Mouse (Mus musculus) monocyte, adult 59 days (primary cell): ENCODE data around the gene Nlgn2. TPM values are rescaled to one million over a fixed set of nuclear protein-coding genes. Genes with fewer than 3 reads are reported as not detected.

Experiments
- total RNA-seq, 2 experiments: library from RNA; stranded (reverse); gene quantifications; one replicate each; pipeline ENCODE4 v1.2.4; 2023

The Nlgn2 gene
- total RNA-seq, result 1 to 10 TPM; 1.9 to 2.6 TPM

DNA sequence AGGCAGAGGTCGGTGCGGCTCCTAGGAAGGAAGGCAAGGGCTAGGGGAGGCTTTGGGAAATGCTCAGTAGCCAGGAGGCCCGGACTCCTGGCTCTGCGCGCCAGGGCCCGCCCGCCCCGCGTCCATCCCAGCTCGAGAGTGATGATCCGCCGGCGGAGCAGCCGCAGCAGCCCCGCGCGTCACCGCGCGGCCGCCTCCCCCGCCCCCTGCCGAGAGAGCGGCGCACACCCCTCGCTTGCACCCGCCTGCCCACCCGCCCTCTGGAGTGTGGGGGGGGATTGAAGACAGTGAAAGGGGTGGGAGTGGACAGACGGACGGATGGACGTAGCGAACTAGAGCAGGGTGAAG is at the start of gene Nlgn2:
Gene Nlgn2 (minus strand): TSS at position 181 of the 348 bp plus-strand sequence.

DNA sequence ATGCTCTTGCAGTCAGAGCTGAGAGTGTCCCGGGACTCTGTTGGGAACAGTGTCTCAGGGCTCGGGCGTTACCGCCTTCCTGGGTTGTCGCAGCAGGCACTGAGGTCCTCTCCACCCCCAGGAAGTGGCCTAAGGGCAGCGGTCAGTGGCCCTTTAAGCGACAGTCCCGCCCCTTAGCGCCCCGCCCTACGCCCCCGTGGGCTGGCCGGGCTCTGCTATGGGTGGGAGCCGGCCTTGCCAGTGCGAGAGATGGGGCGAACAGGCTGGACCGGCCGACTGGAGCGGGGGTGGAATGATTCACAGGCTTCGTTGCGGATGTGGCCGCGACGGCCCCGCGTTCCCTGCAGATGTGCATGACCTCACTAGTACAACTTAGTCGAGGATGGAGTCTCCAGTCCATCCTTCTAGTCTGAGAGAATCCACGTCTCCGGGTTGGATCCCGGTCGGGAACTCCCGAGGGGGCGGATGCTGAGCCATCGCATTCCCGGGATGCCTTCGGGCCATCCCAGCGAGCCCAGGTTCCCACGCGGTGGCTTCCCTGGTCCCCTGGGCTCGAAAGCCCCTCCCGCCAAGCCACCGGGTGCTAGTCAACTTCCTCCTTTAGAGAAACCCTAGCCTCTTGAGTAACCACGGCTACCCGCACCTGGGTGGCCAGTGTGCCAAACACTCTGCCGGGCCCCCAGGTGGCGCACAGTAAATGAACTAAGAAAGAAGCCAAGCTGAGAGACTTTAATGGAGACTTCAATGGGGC is 43.4 kb upstream of the Nlgn2 start, which contains the start of gene Kctd11:
Gene Kctd11 (minus strand): TSS at position 554 of the 751 bp plus-strand sequence.

DNA sequence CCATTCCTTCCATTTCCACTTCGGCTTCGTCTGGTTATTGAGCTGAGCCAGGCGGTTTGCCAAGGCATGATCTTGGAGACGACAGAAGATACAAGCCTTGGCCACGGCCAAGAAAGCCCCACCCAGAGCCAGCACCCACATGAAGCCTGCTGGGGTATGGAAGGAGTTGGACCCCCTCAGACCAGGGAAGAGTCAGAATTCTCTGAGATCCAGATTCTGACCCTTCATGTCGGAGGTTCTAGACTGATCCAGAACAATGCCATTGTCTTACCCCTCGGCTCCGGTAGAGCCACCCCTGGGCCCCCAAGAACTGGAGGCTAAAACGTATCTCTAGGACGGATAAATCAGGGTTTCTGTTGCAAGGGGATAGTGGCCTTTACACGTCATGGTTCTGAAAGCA is 40.3 kb upstream of the Nlgn2 start, which contains the start of gene Tmem95:
Gene Tmem95 (minus strand): TSS at position 141 of the 400 bp plus-strand sequence.

DNA sequence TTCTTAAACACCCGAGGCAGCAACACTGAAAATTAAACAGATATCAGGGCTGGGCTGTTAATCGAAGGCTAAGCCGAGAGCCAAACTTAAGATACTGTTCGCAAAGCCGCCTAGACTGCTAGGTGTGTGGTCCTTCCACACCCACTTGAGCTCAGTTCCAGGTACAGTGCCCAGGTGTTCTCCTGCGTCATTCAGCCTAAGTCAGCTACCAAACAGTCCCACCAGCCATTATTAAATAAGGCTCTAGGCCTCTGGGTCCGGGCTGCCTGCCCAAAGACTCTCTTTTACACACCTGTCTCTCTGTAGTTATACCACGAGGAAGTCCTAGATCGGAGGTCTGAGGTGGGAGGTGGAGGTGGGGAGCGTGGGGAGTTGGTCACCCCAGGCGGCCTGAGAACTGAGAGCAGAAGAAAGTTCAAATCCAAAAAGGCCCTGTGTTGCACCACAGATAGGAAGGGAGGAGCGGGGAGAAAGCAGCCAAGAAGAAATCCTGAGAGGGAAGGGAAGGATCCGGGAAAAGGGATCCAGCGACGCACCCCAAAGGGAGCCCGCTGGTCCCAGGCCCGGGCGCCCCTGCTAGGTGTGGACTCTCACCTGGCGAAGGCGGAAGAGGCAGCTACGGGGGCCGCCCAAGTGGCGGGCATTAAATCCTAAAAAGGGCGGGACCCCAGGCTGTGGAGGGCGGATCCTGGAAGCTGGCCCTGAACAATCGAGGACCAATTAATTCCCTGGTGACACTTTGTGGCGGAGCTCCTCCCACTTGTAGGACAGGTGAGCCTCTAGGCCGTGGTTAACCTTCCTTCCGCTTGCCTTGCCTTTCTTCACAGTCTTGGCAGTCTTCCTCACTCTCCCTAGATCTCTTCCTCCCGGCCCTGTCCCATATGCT is 20.8 kb upstream of the Nlgn2 start, which contains the start of gene Tnk1:
Gene Tnk1 (minus strand): TSS at position 618 of the 886 bp plus-strand sequence.

DNA sequence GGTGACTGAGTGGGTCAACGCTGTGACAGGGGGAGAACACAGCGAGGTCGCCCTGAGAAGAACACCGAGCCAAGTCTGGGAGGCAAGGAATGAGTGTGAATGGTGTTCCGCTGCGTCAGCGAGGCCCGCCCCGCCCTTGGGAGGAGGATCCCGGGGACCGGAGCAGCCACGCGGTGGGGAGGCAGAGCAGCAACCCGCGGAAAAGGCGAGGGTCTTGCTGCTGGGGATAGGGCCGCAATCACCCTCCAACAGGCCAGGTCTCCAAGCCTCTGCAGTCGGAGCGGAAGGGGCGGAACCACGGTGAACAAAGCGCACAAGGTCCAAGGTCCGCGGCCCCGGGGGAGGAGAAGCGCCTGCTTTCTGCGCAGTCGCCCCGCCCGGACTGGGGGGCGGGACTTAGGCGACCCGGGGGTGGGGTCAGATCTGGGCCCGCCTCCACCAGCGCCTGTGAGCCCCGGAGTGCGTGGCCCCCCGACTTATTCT is 8.7 kb upstream of the Nlgn2 start, which contains the start of gene Plscr3:
Gene Plscr3 (plus strand): TSS at position 179 of the 483 bp plus-strand sequence.

DNA sequence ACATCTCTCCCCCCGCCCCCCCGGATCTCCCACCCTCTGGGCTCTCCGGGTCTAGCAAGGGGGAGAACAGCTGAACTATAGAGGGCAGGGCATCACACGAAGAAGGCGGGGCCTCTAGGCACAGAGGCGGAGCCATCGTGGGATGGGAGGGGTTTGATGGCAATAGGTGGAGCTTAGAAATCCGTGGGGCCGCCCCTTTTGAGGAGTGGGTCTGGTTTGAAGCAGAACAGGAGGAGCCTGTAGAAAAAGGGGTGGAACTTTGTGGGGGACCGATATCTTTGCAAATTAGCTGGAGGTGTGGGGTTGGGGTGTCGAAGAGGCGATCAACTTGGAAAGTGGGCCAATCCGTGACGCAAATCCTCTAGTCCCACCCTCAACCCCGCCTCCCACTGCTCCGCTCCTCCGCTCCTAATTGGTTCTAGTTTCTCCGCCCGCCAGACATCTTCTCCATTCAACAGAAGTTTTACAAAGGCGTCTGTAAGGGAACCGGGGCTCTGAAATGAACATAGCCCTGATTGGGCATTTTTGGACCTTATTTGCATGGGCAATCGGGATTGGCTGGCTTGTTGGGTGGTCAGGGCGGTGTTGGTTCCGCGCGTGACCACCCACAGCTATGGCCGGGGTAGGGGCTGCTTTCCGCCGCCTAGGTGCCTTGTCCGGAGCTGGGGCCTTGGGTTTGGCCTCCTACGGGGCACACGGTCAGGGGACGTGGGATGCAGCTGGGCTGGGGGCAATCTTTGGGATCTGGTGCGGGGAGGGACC is 549 bp upstream of the Nlgn2 start, which contains the start of gene Tmem256:
Gene Tmem256 (plus strand): TSS at position 563 of the 762 bp plus-strand sequence.

DNA sequence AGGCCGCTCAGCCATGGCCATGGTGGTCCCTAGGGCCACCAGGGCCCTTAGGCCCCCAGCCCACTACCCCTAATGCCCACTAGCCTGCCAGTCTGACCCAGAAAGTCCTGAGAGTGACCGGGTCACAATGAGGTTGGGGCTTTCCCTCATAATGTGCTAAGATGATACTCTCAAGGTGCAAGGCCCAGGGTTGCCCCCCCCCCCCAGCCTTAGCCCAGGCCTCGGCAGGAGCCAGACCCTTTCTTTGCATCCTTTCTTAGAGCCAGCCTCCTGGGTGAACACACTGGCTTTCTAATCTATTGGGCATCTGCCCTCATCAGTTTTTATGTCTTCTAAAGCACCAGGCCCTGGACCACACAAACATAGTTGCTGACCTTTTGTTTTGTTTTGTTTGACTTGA is 15.5 kb downstream of the Nlgn2 start, which contains the start of gene Spem1:
Gene Spem1 (minus strand): TSS at position 101 of the 400 bp plus-strand sequence.

DNA sequence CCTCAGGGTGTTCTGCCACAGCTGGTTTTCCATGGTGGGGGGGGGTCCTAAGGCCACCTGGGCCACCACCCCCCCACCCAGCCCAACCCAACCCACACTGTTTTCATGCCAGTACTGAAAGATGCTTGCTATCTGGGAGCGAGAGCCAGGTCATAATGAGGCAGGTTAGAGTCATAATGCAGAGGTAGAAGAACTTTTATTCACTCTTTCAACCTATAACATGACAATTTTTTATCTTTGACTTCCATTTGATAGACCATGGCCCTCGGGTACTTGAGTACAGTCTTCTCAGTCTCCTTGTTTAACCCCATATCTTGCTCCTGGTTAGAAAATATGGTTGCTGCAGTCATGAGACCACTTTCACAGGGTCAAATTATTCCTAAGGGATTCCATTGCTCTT is 19.2 kb downstream of the Nlgn2 start, which contains the start of gene Spem2:
Gene Spem2 (minus strand): TSS at position 101 of the 400 bp plus-strand sequence.

DNA sequence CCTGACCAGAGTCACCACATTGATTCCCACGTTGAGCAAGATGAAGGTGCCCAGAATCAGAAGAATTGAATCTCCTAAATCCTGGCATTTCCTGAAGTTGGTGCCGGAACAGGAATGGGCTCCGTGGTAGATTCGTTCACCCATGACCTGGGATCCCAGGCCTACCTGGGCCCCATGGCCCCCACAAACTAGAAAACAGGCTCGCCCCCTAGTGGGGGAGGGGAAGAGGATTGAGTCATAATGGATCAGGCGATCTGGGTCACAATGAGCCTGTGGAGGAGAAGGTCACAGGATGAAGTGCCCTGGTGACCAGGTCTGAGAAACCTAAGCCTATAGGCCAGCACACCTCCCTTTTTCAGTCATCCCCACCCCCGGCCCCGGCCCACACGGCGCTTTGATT is 22.4 kb downstream of the Nlgn2 start, which contains the start of gene Gm39566:
Gene Gm39566 (minus strand): TSS at position 144 of the 400 bp plus-strand sequence.

DNA sequence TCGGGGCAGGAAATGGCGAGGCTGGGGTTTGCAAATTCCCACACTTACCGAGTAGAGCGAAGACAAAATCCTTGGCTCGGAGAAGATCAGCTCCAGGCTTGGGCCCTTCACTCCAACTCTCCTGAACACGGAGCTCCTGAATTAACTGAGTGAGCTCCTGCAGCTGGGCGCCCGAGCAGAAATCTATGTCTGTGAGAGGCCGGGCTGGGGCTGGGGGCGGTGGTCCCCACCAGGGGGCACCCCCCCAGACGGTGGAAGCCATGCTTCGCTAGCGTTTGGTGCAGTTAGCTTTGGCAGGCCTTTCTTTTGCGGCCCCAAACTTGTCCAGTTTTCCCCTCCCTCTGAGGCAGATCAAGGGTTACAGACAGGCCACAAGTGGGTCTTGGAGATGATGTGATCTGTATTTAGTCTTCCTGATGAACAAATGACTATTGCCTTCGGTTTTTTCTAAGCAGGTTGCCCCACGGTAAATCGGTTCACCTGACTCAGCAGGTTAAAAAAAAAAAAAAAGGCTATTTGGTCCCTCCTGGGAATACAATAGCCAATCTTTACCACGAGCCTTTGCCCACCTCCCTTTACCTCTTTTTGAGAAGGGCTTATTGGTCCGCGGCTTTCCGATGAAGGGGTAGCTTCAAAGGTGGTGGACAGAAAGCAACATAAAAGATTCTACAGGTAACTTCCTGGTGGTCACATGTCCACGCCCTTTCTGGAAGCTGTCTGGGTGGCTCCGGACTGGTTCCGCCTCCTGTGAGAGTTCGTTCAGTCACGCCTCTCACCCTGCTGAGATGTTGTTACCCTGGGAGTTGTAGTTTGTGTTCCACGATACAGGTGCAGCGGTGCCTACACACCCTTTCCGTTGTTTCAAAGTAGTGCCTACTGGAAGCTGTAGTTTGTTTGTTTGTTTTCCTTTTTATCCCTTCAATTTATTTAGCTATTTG is 32.3 kb downstream of the Nlgn2 start, which contains the start of gene Tmem102:
Gene Tmem102 (minus strand): TSS at position 653 of the 938 bp plus-strand sequence.

DNA sequence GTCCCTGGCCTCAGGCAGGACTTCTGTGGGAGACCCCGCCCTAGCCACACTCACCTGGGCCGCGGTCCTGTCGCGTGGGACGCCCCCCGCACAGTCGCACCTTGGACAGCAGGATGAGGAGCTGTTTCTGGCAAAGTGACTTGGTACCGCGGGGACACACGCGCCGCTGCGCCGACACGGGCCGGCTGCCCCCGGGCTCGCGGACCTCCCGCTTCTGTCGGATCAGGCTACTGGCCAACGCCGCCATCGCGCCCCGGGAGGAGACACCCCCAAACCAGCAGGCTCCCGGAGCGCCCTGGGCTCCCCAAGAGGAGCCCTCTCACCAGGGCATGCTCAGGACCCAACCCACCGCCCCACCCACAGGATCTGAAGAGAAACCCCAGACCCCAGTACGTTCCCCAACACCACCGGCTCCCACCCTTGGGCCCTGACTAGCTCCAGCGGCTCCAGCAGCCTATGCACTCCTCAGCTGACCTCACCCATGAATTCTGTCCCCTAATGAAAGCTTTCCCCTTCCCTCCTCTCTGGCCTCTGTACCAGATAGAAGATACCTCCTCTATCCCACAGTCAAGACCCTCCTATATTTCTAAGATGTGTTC is 36.1 kb downstream of the Nlgn2 start, which contains the start of gene Fgf11:
Gene Fgf11 (minus strand): TSS at position 479 of the 599 bp plus-strand sequence.

DNA sequence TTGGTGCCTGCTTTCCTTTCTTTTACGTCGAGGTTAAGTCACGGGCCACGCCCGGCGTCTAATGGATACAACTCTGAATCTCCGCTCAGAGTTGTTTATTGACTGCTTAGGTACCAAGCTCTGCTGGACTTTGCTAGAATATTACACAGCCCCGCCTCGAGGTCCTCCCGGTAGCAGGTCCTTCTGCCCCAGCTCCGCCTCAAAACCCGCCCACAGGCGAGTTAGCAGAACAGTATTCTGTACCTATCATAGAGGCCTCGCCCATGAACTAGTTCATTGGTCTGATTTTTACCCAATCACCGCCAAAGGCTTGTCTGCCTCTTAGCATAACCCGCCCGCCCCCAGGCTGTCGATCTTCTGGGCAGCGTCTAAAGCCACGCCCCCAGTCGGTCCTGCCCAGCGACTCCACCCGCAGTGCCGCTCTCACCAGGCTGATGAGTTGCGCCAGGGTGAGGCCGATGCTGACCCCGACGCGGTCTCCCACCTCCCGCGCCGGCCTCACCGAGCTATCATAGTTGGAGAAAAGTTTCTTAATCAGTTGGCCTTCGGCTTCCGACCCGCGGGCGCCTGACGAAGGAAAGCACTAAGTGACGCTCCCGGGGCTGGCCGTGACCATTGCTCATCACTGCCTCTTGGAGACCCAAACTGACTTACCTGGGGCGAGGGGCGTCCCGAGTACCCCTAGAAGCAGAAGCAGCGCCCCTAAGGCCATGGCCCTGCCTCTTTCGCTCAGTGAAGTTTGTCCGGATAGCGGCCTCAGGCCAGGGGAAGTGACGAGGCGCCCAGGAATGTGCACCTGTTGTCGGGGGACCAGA is 42.2 kb downstream of the Nlgn2 start, which contains the start of gene Chrnb1:
Gene Chrnb1 (minus strand): TSS at position 776 of the 815 bp plus-strand sequence.

Other genes starting within 250 kb of the Nlgn2 start
- under 1 TPM in 1 of 2 experiments, not detected in 1; 0.24 TPM for gene Atp1b2, start 231.8 kb downstream of the Nlgn2 start, total RNA-seq
- gene Shbg, start 219.9 kb downstream of the Nlgn2 start, total RNA-seq, result not detected
- 1 to 10 TPM in 1 of 2 experiments, not detected in 1; 1.8 TPM for gene Sat2, start 215.8 kb downstream of the Nlgn2 start, total RNA-seq
- gene Fxr2, start 204.8 kb downstream of the Nlgn2 start, total RNA-seq, result 10 to 100 TPM; 68.3 to 68.4 TPM
- under 1 TPM in 1 of 2 experiments, not detected in 1; 0.64 TPM for gene Sox15, start 182.5 kb downstream of the Nlgn2 start, total RNA-seq
- gene Mpdu1, start 175.1 kb downstream of the Nlgn2 start, total RNA-seq, result 10 to 100 TPM; 73.1 to 74.9 TPM
- 100 to 1,000 TPM; 685 to 696 TPM for gene Cd68, start 171.6 kb downstream of the Nlgn2 start, total RNA-seq
- 100 to 1,000 TPM; 892 to 975 TPM for gene Eif4a1, start 165.4 kb downstream of the Nlgn2 start, total RNA-seq
- 100 to 1,000 TPM; 109 to 116 TPM for gene Senp3, start 155.7 kb downstream of the Nlgn2 start, total RNA-seq
- gene Tnfsf13, start 152.0 kb downstream of the Nlgn2 start, total RNA-seq, result 10 to 100 TPM; 63.1 to 66.0 TPM
- 10 to 100 TPM; 66.6 to 77.0 TPM for gene Tnfsf12, start 141.9 kb downstream of the Nlgn2 start, total RNA-seq
- 10 to 100 TPM; 23.6 to 27.1 TPM for gene Tnfsfm13, start 141.7 kb downstream of the Nlgn2 start, total RNA-seq
- 100 to 1,000 TPM; 114 to 142 TPM for gene Polr2a, start 79.1 kb downstream of the Nlgn2 start, total RNA-seq
- not detected for gene Slc35g3, start 75.8 kb downstream of the Nlgn2 start, total RNA-seq
- gene Zbtb4, start 71.9 kb downstream of the Nlgn2 start, total RNA-seq, result 10 to 100 TPM; 16.0 to 20.0 TPM
- gene Chrnb1, start 41.8 kb downstream of the Nlgn2 start, total RNA-seq, result under 1 TPM; 0.45 to 0.49 TPM
- gene Fgf11, start 35.9 kb downstream of the Nlgn2 start, total RNA-seq, result 1 to 10 TPM in 1 of 2 experiments, under 1 TPM in 1; 0.76 to 1.3 TPM
- not detected for gene Tmem102, start 32.2 kb downstream of the Nlgn2 start, total RNA-seq
- not detected for gene Gm39566, start 22.5 kb downstream of the Nlgn2 start, total RNA-seq
- gene Spem2, start 19.3 kb downstream of the Nlgn2 start, total RNA-seq, result not detected
- gene Spem1, start 15.6 kb downstream of the Nlgn2 start, total RNA-seq, result not detected
- gene Tmem256, start 730 bp upstream of the Nlgn2 start, total RNA-seq, result 100 to 1,000 TPM; 100 to 117 TPM
- gene Plscr3, start 8.6 kb upstream of the Nlgn2 start, total RNA-seq, result 10 to 100 TPM; 39.8 to 43.6 TPM
- gene Tnk1, start 20.9 kb upstream of the Nlgn2 start, total RNA-seq, result not detected
- not detected for gene Tmem95, start 40.2 kb upstream of the Nlgn2 start, total RNA-seq
- gene Kctd11, start 43.6 kb upstream of the Nlgn2 start, total RNA-seq, result 1 to 10 TPM; 6.0 TPM
- 10 to 100 TPM; 10.4 to 12.2 TPM for gene Acap1, start 57.8 kb upstream of the Nlgn2 start, total RNA-seq
- gene 2810408A11Rik, start 63.2 kb upstream of the Nlgn2 start, total RNA-seq, result under 1 TPM; 0.31 to 0.49 TPM
- 10 to 100 TPM; 30.0 to 30.4 TPM for gene Neurl4, start 63.3 kb upstream of the Nlgn2 start, total RNA-seq
- 100 to 1,000 TPM; 110 to 112 TPM for gene Gps2, start 76.1 kb upstream of the Nlgn2 start, total RNA-seq
- gene Eif5a, start 84.2 kb upstream of the Nlgn2 start, total RNA-seq, result 100 to 1,000 TPM; 407 to 410 TPM
- 1 to 10 TPM in 1 of 2 experiments, not detected in 1; 1.6 TPM for gene Ybx2, start 98.0 kb upstream of the Nlgn2 start, total RNA-seq
- not detected for gene Slc2a4, start 110.4 kb upstream of the Nlgn2 start, total RNA-seq
- gene Cldn7, start 127.0 kb upstream of the Nlgn2 start, total RNA-seq, result not detected
- gene Ctdnep1, start 143.4 kb upstream of the Nlgn2 start, total RNA-seq, result 100 to 1,000 TPM; 107 to 143 TPM
- 10 to 100 TPM; 44.3 to 49.5 TPM for gene Elp5, start 144.7 kb upstream of the Nlgn2 start, total RNA-seq
- 100 to 1,000 TPM; 469 to 485 TPM for gene Gabarap, start 153.4 kb upstream of the Nlgn2 start, total RNA-seq
- 10 to 100 TPM; 64.3 to 77.5 TPM for gene Phf23, start 158.0 kb upstream of the Nlgn2 start, total RNA-seq
- gene Dvl2, start 162.8 kb upstream of the Nlgn2 start, total RNA-seq, result 10 to 100 TPM; 30.2 to 33.6 TPM
- gene Acadvl, start 177.6 kb upstream of the Nlgn2 start, total RNA-seq, result 10 to 100 TPM; 43.9 to 56.5 TPM
- gene Dlg4, start 179.2 kb upstream of the Nlgn2 start, total RNA-seq, result 10 to 100 TPM; 11.0 to 19.4 TPM
- not detected for gene Asgr1, start 216.3 kb upstream of the Nlgn2 start, total RNA-seq